Mouse (Mus musculus) neutrophil, adult 65 days (primary cell): Measurements from ENCODE around the gene Serpina1a. TPM values are rescaled to one million over a fixed set of nuclear protein-coding genes. Genes with fewer than 3 reads are reported as not detected.

Experiments used
- total RNA-seq: library from RNA; stranded (reverse); gene quantifications from 2 replicates; pipeline ENCODE4 v1.2.4, GENCODE M21; 2023

The Serpina1a gene
- 0.57 TPM in 1 of 2 replicates, not detected in the other for total RNA-seq

GRCm38 (mm10) chr12:103863101-103863974 is at the start of gene Serpina1a:
Serpina1a (minus strand) TSS chr12:103863562.

GRCm38 (mm10) chr12:103904837-103905340 is 41.5 kb upstream of the Serpina1a start, which contains the start of gene Serpina1c:
Serpina1c (minus strand) TSS chr12:103904887.

GRCm38 (mm10) chr12:103830273-103830672 is 33.1 kb downstream of the Serpina1a start, which contains the start of gene Serpina1b:
Serpina1b (minus strand) TSS chr12:103830373.

Other genes starting within 250 kb of the Serpina1a start
- gene Serpina10, start 232.1 kb downstream of the Serpina1a start, total RNA-seq = 0.13 TPM in 1 of 2 replicates, not detected in the other
- not detected in 2 replicates for gene Serpina6, start 206.3 kb downstream of the Serpina1a start, total RNA-seq
- not detected in 2 replicates for gene Serpina16, start 187.4 kb downstream of the Serpina1a start, total RNA-seq
- not detected in 2 replicates for gene Serpina1f, start 168.0 kb downstream of the Serpina1a start, total RNA-seq
- gene Serpina1d, start 90.0 kb downstream of the Serpina1a start, total RNA-seq = 0.48 TPM in 1 of 2 replicates, not detected in the other
- gene Serpina1b, start 33.2 kb downstream of the Serpina1a start, total RNA-seq = 1.5 TPM in 1 of 2 replicates, not detected in the other
- 0.34 and 0.35 TPM in 2 replicates for gene Serpina1c, start 41.3 kb upstream of the Serpina1a start, total RNA-seq
- gene Serpina1e, start 95.4 kb upstream of the Serpina1a start, total RNA-seq = 0.45 TPM in 1 of 2 replicates, not detected in the other
- gene Serpina11, start 126.4 kb upstream of the Serpina1a start, total RNA-seq = not detected in 2 replicates
- gene Serpina9, start 150.2 kb upstream of the Serpina1a start, total RNA-seq = not detected in 2 replicates
- not detected in 2 replicates for gene Serpina12, start 180.9 kb upstream of the Serpina1a start, total RNA-seq
- not detected in 2 replicates for gene Serpina5, start 237.6 kb upstream of the Serpina1a start, total RNA-seq
- gene Serpina3a, start 249.2 kb upstream of the Serpina1a start, total RNA-seq = not detected in 2 replicates